Mouse (Mus musculus) thymus, adult 2 months (tissue): ENCODE data around the gene Abhd16b. TPM values are rescaled to one million over a fixed set of nuclear protein-coding genes. Genes with fewer than 3 reads are reported as not detected.
"Not testable (repeated sequence)": the region's sequence is repeated elsewhere in the genome, so short reads cannot be mapped to it uniquely, and the experiment has no call there.

Source experiments
- DNase-seq: peaks from one replicate; pipeline ENCODE4 v3.0.0; 2021
- H3K27ac ChIP-seq: fragments of 200-500 bp; 2 replicates; pipeline ENCODE4 v1.5.1; 2012; ENCODE audit warnings: low read length, control low read depth; ENCODE audit not compliant: control insufficient read depth, insufficient read depth
- H3K27me3 ChIP-seq: fragments of 200-500 bp; 2 replicates; pipeline ENCODE4 v1.6.1; 2012; ENCODE audit warnings: mild to moderate bottlenecking, low read length, moderate library complexity, mixed read lengths; ENCODE audit not compliant: control insufficient read depth, insufficient read depth
- H3K36me3 ChIP-seq: fragments of 200-500 bp; 2 replicates; pipeline ENCODE4 v1.6.1; 2012; ENCODE audit warnings: mild to moderate bottlenecking, low read length, moderate library complexity; ENCODE audit not compliant: control insufficient read depth, insufficient read depth
- H3K4me1 ChIP-seq: fragments of 200-500 bp; replicated peaks from 2 replicates; pipeline ENCODE4 v1.6.1; 2012; ENCODE audit warnings: low read length; ENCODE audit not compliant: control insufficient read depth, insufficient read depth
- H3K4me3 ChIP-seq: fragments of 200-500 bp; 2 replicates; pipeline ENCODE4 v1.5.1; 2012; ENCODE audit warnings: mild to moderate bottlenecking, low read length, control low read depth, moderate library complexity; ENCODE audit not compliant: control insufficient read depth, insufficient read depth
- CTCF ChIP-seq: fragments of 200-500 bp; IDR thresholded peaks from 2 replicates; pipeline ENCODE4 v1.5.1; 2012; ENCODE audit warnings: mild to moderate bottlenecking, control low read depth, low read length, moderate library complexity, borderline replicate concordance; ENCODE audit not compliant: control insufficient read depth, poor library complexity, insufficient read depth; ENCODE audit errors: extremely low read depth
- POLR2A ChIP-seq: fragments of 200-500 bp; IDR thresholded peaks from 2 replicates; pipeline ENCODE4 v1.6.1; 2012; ENCODE audit warnings: mild to moderate bottlenecking, low read length, control low read depth, moderate library complexity; ENCODE audit not compliant: control insufficient read depth, poor library complexity, insufficient read depth; ENCODE audit errors: extremely low read depth
- WGBS: fragments of 180-500 bp; shearing (Covaris S2); methylation state at CpG from one replicate; pipeline ENCODE4 v1.1.7; 2018; 5-methylcytosine and 5-hydroxymethylcytosine counted together
- polyA plus RNA-seq: library from polyadenylated mRNA; depleted of rRNA; stranded (reverse); fragments of >200 nt; gene quantifications from 2 replicates; pipeline ENCODE4 v1.2.3, GENCODE M21; 2012

The Abhd16b gene
- polyA plus RNA-seq, 1 experiment, result 0.16 TPM

DNA sequence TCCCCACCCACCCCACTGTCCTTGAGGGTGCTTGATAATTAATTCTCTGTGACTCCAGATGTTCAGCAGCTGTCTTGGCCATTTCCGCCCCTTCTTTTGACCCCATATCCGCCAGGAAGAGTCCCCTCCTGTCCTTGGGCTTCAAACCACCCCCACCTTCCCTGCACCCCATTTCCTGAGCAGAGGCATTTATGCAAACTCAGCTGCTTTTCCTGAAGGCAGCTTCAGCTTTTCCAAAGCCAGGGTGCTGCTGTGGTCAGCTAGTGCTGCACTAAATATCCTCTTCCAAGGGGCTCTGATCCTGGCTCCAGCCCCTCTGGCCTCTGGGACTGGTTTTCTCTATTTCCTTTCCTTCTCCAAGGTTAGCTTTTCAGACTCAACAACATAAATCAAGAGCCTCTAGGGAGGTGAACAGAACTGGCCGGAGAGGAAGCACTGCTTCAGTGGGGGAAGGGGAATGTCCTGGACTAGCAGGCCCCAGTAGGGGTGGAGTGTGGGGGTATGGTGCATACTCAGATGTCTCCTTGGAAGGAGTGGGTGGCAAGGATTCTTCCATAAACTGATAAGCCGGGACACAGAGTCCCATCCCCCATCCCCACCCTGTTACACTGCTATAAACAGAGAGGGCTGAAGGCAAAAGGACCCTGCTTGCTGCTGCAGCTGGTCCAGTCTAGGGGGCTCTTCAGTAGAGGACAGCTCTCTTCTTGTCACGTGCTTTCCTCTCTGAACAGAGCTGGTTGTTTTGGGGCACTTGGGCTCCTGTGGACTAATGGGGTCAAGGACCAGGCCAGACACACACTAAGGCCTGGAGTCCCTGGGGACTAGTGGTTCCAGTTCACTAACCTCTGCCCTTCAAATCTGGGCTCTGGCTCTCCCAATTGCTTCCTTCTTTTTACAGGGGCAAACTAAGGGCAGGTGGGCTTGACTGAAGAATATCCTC is 5.4 kb upstream of the Abhd16b start:
- TF ChIP-seq CTCF, result no peak
- TF ChIP-seq POLR2A, result no peak
- 69% methylated on average over 5 of the region's 5 CpGs for WGBS
- DNase-seq, result no peak

DNA sequence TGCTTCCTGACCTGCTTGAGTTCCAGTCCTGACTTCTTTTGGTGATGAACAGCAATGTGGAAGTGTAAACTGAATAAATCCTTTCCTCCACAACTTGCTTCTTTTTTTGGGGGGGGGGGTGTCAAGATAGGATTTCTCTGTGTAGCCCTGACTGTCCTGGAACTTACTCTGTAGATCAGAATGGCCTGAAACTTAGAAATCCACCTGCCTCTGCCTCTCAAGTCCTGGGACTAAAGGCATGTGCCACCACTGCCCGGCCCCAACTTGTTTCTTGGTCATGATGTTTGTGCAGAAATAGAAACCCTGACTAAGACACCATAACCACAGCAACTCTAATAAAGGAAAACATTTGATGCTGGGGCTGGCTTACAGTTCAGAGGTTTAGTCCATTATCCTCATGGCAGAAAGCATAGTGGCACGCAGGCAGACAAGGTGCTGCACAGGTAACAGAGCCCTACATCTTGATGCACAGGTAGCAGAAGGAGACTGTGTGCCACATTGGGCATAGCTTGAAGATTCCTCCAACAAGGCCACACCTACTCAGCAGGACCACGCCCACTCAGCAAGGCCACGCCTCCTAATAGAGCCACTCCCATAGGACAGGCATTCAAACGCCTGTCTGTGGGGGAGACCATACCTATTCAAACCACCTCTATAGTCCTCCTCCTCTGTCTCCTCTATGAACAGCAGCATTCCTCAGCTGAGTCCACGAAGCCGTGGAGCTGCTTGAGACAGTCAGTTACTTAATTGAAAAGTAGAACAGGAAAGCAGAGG is 1.4 kb upstream of the Abhd16b start:
- H3K27ac ChIP-seq, result no peak overlapping the region
- no peaks in the 10 kb centered on the region for H3K27me3 ChIP-seq
- WGBS, result 22% methylated on average over 7 of the region's 7 CpGs
- H3K4me3 ChIP-seq, result no peak overlapping the region
- H3K36me3 ChIP-seq, result no peaks in the 10 kb centered on the region
- TF ChIP-seq POLR2A (no peak), CTCF (no peak)
- DNase-seq, result peak; percentile 21
- H3K4me1 ChIP-seq, result 0 out of 2 replicates have a peak, but pooled peaks cover 2% of the 10 kb centered on the region

More for the DNA sequence above, 5.4 kb upstream of the Abhd16b start:
- H3K27ac ChIP-seq, result no peak overlapping the region
- no peak overlapping the region for H3K4me3 ChIP-seq
- no peaks in the 10 kb centered on the region; the same call in none of the 2 replicates for H3K4me1 ChIP-seq
- no peaks in the 10 kb centered on the region for H3K27me3 ChIP-seq
- no peaks in the 10 kb centered on the region for H3K36me3 ChIP-seq

DNA sequence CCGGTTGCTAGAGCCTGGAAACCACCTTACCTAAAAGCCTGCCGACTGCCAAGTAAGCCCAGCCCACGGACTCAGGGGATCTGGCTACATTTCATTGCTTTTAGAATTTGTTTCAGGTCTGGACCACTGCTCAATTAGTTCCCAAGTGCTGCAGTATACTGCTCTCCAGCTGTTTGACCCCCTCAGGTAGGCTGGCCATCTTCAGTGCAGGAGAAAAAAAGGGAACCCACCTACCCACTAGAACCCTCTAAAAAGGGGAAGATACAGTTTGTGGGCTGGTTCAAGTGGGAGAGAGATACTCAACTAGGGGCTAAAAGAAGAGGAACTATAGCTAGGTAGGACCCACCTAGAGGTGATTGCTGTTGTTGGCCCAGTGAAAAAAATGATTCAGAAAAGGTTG is 800 bp upstream of the Abhd16b start:
- TF ChIP-seq POLR2A (no peak), CTCF (no peak)
- H3K36me3 ChIP-seq, result no peaks in the 10 kb centered on the region
- no peak overlapping the region for H3K27ac ChIP-seq
- no peaks in the 10 kb centered on the region for H3K27me3 ChIP-seq
- 2% methylated on average over 3 of the region's 3 CpGs for WGBS
- H3K4me3 ChIP-seq, result no peak overlapping the region
- H3K4me1 ChIP-seq, result 0 out of 2 replicates have a peak, but pooled peaks cover 2% of the 10 kb centered on the region
- DNase-seq, result no peak

DNA sequence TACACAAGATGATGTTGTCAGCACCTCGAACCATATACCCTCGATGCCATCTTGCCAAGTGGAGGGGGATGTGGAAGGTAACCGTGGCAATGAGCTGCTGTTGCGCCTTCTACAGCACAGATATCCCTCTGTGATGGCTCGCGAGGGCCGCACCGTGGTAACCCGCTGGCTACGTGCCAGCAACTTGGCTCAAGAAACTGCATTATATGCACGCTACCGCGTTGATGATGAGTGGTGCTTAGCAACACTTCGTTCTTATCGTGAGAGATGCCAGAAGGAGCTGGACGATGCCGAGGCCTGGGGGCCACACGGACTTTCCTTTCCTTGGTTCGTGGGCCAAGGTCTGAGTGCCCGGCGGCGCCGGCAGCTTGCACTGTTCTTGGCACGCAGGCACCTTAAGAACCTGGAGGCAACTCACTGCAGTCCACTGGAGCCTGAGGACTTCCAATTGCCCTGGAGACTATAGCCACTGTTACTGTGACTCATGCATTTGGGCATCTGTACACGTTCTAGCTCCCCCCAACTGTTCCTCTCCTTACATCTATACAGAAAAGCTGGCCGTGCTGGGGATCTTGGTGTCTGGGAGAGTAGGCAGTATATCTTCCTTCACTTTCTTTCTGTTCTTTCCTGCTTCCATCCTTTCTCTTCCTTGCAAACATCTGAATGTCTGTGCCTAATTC is 1.4 kb downstream of the Abhd16b start:
- DNase-seq, result no peak
- 91% methylated on average over 26 of the region's 26 CpGs for WGBS
- H3K4me3 ChIP-seq, result no peak overlapping the region
- no peaks in the 10 kb centered on the region for H3K36me3 ChIP-seq
- peaks cover 5% of the 10 kb centered on the region; the same call in 1 of the 2 replicates for H3K4me1 ChIP-seq
- TF ChIP-seq POLR2A, result no peak
- TF ChIP-seq CTCF, result no peak
- H3K27ac ChIP-seq, result no peak overlapping the region
- no peaks in the 10 kb centered on the region for H3K27me3 ChIP-seq

DNA sequence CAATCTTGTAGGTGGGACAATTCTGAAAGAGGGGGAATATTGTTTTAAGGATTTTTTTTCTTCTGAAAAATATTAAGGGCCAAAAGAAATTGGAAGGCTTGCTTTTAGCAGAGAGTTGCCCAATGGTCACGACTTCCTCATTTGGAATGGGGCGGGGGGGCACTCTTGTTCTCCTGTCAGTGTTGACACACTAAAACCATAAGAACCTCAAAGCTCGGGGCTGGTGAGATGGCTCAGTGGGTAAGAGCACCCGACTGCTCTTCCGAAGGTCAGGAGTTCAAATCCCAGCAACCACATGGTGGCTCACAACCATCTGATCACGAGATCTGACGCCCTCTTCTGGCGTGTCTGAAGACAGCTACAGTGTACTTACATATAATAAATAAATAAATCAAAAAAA is 2.8 kb downstream of the Abhd16b start:
- 18% methylated on average over 8 of the region's 8 CpGs for WGBS
- not testable (repeated sequence) for H3K36me3 ChIP-seq, H3K4me1 ChIP-seq, H3K27me3 ChIP-seq, H3K27ac ChIP-seq, DNase-seq, H3K4me3 ChIP-seq

DNA sequence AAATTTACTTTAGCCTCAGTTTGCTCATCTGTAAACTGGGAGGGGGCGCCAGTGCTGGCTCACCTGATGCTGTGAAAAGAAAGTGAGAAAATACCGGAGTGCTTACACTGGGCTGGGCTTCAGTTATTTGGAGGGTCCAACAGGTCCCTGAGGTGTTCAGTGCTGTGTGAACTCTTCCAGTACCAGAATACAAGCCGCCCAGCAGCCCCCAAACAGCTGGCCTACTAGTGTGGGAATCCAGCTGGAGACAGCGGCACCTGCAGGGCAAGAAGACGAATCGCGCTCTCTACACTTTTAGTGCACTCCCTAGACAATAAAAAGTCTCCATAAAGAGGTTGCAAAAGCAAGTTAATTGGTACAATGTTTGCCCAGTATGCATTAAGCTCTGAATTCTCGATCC is 3.3 kb downstream of the Abhd16b start:
- peaks cover 5% of the 10 kb centered on the region; the same call in 1 of the 2 replicates for H3K4me1 ChIP-seq
- no peaks in the 10 kb centered on the region for H3K27me3 ChIP-seq
- H3K27ac ChIP-seq, result peak overlapping the region; percentile 51
- 0 out of 2 replicates have a peak overlapping the region, but pooled peaks have one; percentile 0 for H3K4me3 ChIP-seq
- 4% methylated on average over 8 of the region's 8 CpGs for WGBS
- H3K36me3 ChIP-seq, result peaks cover 10% of the 10 kb centered on the region
- peak; percentile 64; the same call in 1 of the 2 replicates for TF ChIP-seq CTCF
- TF ChIP-seq POLR2A, result no peak
- peak; percentile 67 for DNase-seq
